Mouse (Mus musculus) heart, postnatal 0 days (tissue): Measurements from ENCODE around the gene Tbccd1.

Experiments
- CTCF ChIP-seq: IDR thresholded peaks from 2 replicates; pipeline ENCODE4 v1.5.1; 2016; ENCODE audit warnings: antibody characterized with exemption, control low read depth, low read depth
- EP300 ChIP-seq: IDR thresholded peaks from 2 replicates; pipeline ENCODE4 v1.6.1; 2016; ENCODE audit warnings: antibody characterized with exemption, low read depth

DNA sequence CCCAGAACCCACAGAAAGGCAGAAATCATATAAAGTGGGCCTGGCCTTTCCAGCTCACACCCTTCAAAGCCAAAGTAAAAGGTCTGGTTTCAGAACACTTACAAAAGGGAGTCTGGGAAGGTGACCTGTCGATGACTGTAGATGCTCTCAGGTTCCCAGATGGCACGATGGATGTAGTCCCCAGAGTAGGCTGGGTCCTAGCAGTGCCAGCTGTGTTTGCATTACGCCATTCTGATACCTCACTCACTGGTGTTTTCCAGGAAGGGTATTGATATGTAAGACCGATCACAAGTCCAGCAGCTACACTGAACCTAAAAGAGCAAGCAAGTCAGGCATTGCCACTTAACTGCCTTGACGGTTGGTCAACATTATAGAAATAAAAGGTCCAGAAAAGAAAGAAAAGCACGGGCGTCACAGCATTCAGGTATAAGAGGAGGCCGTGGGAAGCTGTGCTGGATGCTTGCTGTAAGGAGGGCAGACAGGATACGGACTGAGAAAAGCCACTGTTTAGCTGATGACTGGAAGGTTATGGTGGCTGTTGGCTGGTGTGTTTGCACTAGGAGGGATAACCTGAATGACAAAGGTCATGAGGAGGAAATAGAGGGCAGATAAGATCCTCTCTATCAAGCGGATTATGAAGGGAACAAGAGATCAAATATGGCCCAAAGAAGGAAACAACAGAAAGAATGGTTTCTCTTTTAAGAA, 42.5 kb upstream of the Tbccd1 start:
- no peak for TF ChIP-seq EP300
- TF ChIP-seq CTCF: no peak
